Mouse (Mus musculus) gastrocnemius, adult 8-10 months (tissue): Measurements from ENCODE around the gene Gm20388. TPM values are rescaled to one million over a fixed set of nuclear protein-coding genes. Genes with fewer than 3 reads are reported as not detected.
"Not testable (repeated sequence)": the region's sequence is repeated elsewhere in the genome, so short reads cannot be mapped to it uniquely, and the experiment has no call there.

Experiments
- DNase-seq, 2 experiments: peaks; one replicate each; pipeline ENCODE4 v3.0.0; 2022; ENCODE audit warnings: low spot score in 2 of 2
- total RNA-seq, 4 experiments: library from RNA; stranded (reverse); gene quantifications; 2 replicates each; pipeline ENCODE4 v1.2.4; 2022

Gm20388 gene
- total RNA-seq, 4 experiments from 2014 or later, result 4.4 to 20.0 (median 7.9) TPM; not detected in 1

GRCm38 (mm10) chr8:123064072-123064471 is 3153.4 kb downstream of the Gm20388 start:
- no peak for DNase-seq

- no peak for DNase-seq
Measured at GRCm38 (mm10) chr8:123064809-123065213, 3154.2 kb downstream of the Gm20388 start.

GRCm38 (mm10) chr8:123065214-123066100 is 3154.8 kb downstream of the Gm20388 start:
- DNase-seq, result peak; percentile 84 to 93

GRCm38 (mm10) chr8:123066101-123066683 is 3155.6 kb downstream of the Gm20388 start:
- DNase-seq, result no peak

- DNase-seq, result no peak
Measured at GRCm38 (mm10) chr8:123071176-123071575, 3160.5 kb downstream of the Gm20388 start.

- no peak for DNase-seq
Measured at GRCm38 (mm10) chr8:123077213-123077612, 3166.6 kb downstream of the Gm20388 start.

GRCm38 (mm10) chr8:123082993-123083392 is 3172.4 kb downstream of the Gm20388 start:
- DNase-seq, result no peak

- no peak for DNase-seq
Measured at GRCm38 (mm10) chr8:123083610-123084009, 3173.0 kb downstream of the Gm20388 start.

- DNase-seq, result no peak
Measured at GRCm38 (mm10) chr8:123087289-123087688, 3176.6 kb downstream of the Gm20388 start.

GRCm38 (mm10) chr8:123097216-123097615 is 3186.6 kb downstream of the Gm20388 start:
- no peak for DNase-seq

GRCm38 (mm10) chr8:123097786-123098584 is 3187.3 kb downstream of the Gm20388 start:
- DNase-seq, result no peak

- DNase-seq, result no peak
Measured at GRCm38 (mm10) chr8:123100288-123100687, 3189.6 kb downstream of the Gm20388 start.

GRCm38 (mm10) chr8:123101244-123101643 is 3190.6 kb downstream of the Gm20388 start:
- no peak for DNase-seq

- DNase-seq, result peak; percentile 94 to 95
Measured at GRCm38 (mm10) chr8:123101735-123102685, 3191.4 kb downstream of the Gm20388 start, which contains the start of gene Rpl13. Gene Rpl13 (plus strand): TSS chr8:123102350.

GRCm38 (mm10) chr8:123102855-123103254 is 3192.2 kb downstream of the Gm20388 start:
- not testable (repeated sequence) for DNase-seq

GRCm38 (mm10) chr8:123103285-123103684 is 3192.6 kb downstream of the Gm20388 start:
- DNase-seq, result no peak

- DNase-seq, result no peak
Measured at GRCm38 (mm10) chr8:123104046-123104767, 3193.6 kb downstream of the Gm20388 start.

GRCm38 (mm10) chr8:123105553-123106326 is 3195.1 kb downstream of the Gm20388 start:
- DNase-seq, result no peak

GRCm38 (mm10) chr8:123106531-123106930 is 3195.9 kb downstream of the Gm20388 start:
- no peak for DNase-seq
